Mouse (Mus musculus): ENCODE measurements around the gene Gm15737. TPM values are rescaled to one million over a fixed set of nuclear protein-coding genes. Genes with fewer than 3 reads are reported as not detected.

Gm15737 gene
- 0.13 and 0.50 TPM in 2 replicates for polyA plus RNA-seq (2014; fragmentation: Nextera tagmentation; extraction: Ambion mirVana)

DNA sequence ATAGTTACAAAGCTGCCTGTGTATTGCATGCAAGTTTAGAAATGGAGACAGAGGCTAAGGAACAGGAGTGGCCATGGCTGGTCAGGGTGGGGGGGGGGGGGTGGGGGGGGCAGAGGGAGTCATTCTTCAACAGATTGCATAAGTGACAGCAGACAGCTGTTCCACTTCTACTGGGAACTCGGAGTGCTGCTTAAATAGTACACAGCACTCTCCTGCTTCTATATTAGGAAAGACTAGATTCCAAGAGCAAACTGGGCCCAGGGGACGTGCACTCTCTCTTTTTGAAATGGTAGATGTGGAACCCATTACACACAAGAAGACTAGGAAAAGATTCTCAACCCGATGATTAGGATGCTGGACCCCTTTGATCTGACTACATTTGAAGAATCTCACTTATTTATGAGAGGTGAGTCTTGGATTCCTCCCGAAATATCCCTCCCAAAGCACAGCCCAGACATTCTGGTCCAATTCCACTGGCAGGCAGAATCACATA is at the start of gene Gm15737:
Gene Gm15737, plus strand, starts transcription at position 269 of the 493 bp plus-strand sequence.
- H3K36me3 ChIP-seq (ENCODE audit: control insufficient read depth, insufficient read depth, low read length): peaks cover 7% of the 10 kb centered on the region; the same call in 1 of the 2 replicates
- no peaks in the 10 kb centered on the region for H3K27me3 ChIP-seq (ENCODE audit: control insufficient read depth, insufficient read depth, low read length)
- H3K9me3 ChIP-seq (ENCODE audit: control insufficient read depth, low read depth, low read length): no peaks in the 10 kb centered on the region
- H3K9ac ChIP-seq (replicated peaks; ENCODE audit: low read depth, low read length): no peak within 1 kb of the TSS
- peak within 1 kb of the TSS; percentile 7; the same call in 1 of the 2 replicates for H3K4me2 ChIP-seq (replicated peaks; ENCODE audit: low read depth, low read length)
- ATAC-seq (ENCODE audit: insufficient number of reproducible peaks, insufficient read depth, low FRiP score, low read depth): peak; percentile 83; the same call in 1 of the 2 replicates
- peak within 1 kb of the TSS; percentile 95 for H3K27ac ChIP-seq (ENCODE audit: low read length)
- 25% methylated on average over 4 of the region's 4 CpGs for WGBS
- no peak within 1 kb of the TSS for H3K4me3 ChIP-seq (ENCODE audit: low read depth, low read length)
- H3K4me1 ChIP-seq (ENCODE audit: control insufficient read depth, insufficient read depth, low read length): peaks cover 22% of the 10 kb centered on the region

DNA sequence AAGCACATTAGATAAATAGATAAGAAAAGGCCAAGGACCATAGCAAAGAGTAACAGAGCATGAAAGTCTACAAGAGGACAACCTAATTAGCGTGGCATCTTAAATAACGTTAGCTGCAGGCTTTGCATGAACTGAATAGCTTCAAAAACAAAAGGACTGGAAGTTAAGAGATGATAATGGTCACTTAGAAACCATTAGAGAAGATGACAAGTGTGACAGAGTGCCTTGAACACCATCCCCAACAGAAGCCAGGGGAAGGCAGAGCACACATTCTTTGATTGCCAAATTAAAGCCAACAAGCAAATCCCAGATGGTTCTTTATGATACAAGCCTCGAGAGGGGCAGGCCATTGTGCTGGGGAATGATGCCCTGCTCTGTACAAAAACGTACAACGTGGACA is 47.6 kb upstream of the Gm15737 start:
- no peak overlapping the region for H3K27ac ChIP-seq (ENCODE audit: low read length)
- no peaks in the 10 kb centered on the region for H3K27me3 ChIP-seq (ENCODE audit: control insufficient read depth, insufficient read depth, low read length)
- H3K4me3 ChIP-seq (ENCODE audit: low read depth, low read length): no peak overlapping the region
- ATAC-seq (ENCODE audit: insufficient number of reproducible peaks, insufficient read depth, low FRiP score, low read depth): no peak
- H3K36me3 ChIP-seq (ENCODE audit: control insufficient read depth, insufficient read depth, low read length): peaks cover 5% of the 10 kb centered on the region; the same call in 1 of the 2 replicates
- H3K9me3 ChIP-seq (ENCODE audit: control insufficient read depth, low read depth, low read length): no peaks in the 10 kb centered on the region
- H3K4me2 ChIP-seq (replicated peaks; ENCODE audit: low read depth, low read length): no peak overlapping the region
- no peak overlapping the region for H3K9ac ChIP-seq (replicated peaks; ENCODE audit: low read depth, low read length)
- H3K4me1 ChIP-seq (ENCODE audit: control insufficient read depth, insufficient read depth, low read length): no peaks in the 10 kb centered on the region
- WGBS: 73% methylated on average over 5 of the region's 5 CpGs

GRCm38 (mm10) chr6:92822006-92822405 is 47.2 kb upstream of the Gm15737 start:
- 75% methylated on average over 6 of the region's 6 CpGs for WGBS
- Histone ChIP-seq H3K9ac (replicated peaks; ENCODE audit: low read depth, low read length) (no peak overlapping the region), H3K4me2 (replicated peaks; ENCODE audit: low read depth, low read length) (no peak overlapping the region), H3K4me3 (ENCODE audit: low read depth, low read length) (no peak overlapping the region), H3K27me3 (ENCODE audit: control insufficient read depth, insufficient read depth, low read length) (no peaks in the 10 kb centered on the region), H3K27ac (ENCODE audit: low read length) (no peak overlapping the region), H3K4me1 (ENCODE audit: control insufficient read depth, insufficient read depth, low read length) (no peaks in the 10 kb centered on the region), H3K9me3 (ENCODE audit: control insufficient read depth, low read depth, low read length) (no peaks in the 10 kb centered on the region), H3K36me3 (ENCODE audit: control insufficient read depth, insufficient read depth, low read length) (peaks cover 5% of the 10 kb centered on the region; the same call in 1 of the 2 replicates)
- ATAC-seq (ENCODE audit: insufficient number of reproducible peaks, insufficient read depth, low FRiP score, low read depth): no peak

DNA sequence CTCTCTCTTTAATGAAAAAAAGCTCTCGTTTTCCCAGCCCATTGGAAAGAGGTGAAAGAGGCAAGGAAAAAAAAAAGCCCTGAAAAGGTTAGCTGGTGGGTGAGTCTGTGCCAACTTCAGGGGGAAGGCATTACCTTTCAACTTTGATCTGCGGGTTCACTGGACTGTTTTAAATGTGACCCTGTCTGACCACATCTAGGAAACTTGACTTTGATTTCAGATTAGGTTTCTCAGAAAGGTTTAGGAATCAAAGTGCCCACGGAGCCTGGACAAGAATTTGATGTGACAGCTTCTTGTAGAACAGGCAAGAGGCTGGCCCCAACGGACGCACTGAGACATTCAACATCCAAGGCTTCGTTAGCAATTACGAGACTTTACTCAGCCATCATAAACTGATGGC is 45.2 kb upstream of the Gm15737 start:
- H3K4me3 ChIP-seq (ENCODE audit: low read depth, low read length): no peak overlapping the region
- H3K36me3 ChIP-seq (ENCODE audit: control insufficient read depth, insufficient read depth, low read length): peaks cover 5% of the 10 kb centered on the region; the same call in 1 of the 2 replicates
- H3K4me2 ChIP-seq (replicated peaks; ENCODE audit: low read depth, low read length): no peak overlapping the region
- H3K27ac ChIP-seq (ENCODE audit: low read length): no peak overlapping the region
- ATAC-seq (ENCODE audit: insufficient number of reproducible peaks, insufficient read depth, low FRiP score, low read depth): no peak
- 83% methylated on average over 7 of the region's 7 CpGs for WGBS
- H3K9me3 ChIP-seq (ENCODE audit: control insufficient read depth, low read depth, low read length): no peaks in the 10 kb centered on the region
- no peak overlapping the region for H3K9ac ChIP-seq (replicated peaks; ENCODE audit: low read depth, low read length)
- H3K4me1 ChIP-seq (ENCODE audit: control insufficient read depth, insufficient read depth, low read length): no peaks in the 10 kb centered on the region
- H3K27me3 ChIP-seq (ENCODE audit: control insufficient read depth, insufficient read depth, low read length): no peaks in the 10 kb centered on the region

DNA sequence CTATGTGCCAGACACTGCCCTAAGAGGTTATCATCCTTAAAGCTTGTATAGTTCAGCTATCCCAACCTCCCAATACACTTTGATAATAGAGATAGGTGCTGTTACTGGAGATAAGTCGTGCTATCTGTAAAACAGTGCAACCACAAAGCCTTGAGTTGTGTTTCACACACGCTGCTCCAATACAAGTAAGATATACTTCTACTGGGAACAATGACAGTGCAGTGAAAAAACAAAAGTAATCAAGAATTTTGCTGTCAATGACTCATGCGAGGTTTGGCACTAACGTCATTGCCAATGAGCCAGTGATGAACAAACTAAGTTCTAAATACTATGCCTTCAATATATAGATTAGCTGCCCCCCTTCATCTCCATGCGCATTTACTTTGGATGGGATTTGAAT is 42.6 kb upstream of the Gm15737 start:
- no peaks in the 10 kb centered on the region for H3K9me3 ChIP-seq (ENCODE audit: control insufficient read depth, low read depth, low read length)
- 81% methylated on average over 5 of the region's 5 CpGs for WGBS
- H3K4me3 ChIP-seq (ENCODE audit: low read depth, low read length): no peak overlapping the region
- no peaks in the 10 kb centered on the region for H3K27me3 ChIP-seq (ENCODE audit: control insufficient read depth, insufficient read depth, low read length)
- no peaks in the 10 kb centered on the region for H3K4me1 ChIP-seq (ENCODE audit: control insufficient read depth, insufficient read depth, low read length)
- no peak overlapping the region for H3K9ac ChIP-seq (replicated peaks; ENCODE audit: low read depth, low read length)
- peaks cover 5% of the 10 kb centered on the region; the same call in 1 of the 2 replicates for H3K36me3 ChIP-seq (ENCODE audit: control insufficient read depth, insufficient read depth, low read length)
- no peak overlapping the region for H3K4me2 ChIP-seq (replicated peaks; ENCODE audit: low read depth, low read length)
- no peak for ATAC-seq (ENCODE audit: insufficient number of reproducible peaks, insufficient read depth, low FRiP score, low read depth)
- H3K27ac ChIP-seq (ENCODE audit: low read length): no peak overlapping the region

GRCm38 (mm10) chr6:92827360-92827759 is 41.8 kb upstream of the Gm15737 start:
- no peak for ATAC-seq (ENCODE audit: insufficient number of reproducible peaks, insufficient read depth, low FRiP score, low read depth)
- H3K36me3 ChIP-seq (ENCODE audit: control insufficient read depth, insufficient read depth, low read length): peaks cover 5% of the 10 kb centered on the region; the same call in 1 of the 2 replicates
- H3K9ac ChIP-seq (replicated peaks; ENCODE audit: low read depth, low read length): no peak overlapping the region
- no peak overlapping the region for H3K4me2 ChIP-seq (replicated peaks; ENCODE audit: low read depth, low read length)
- H3K27me3 ChIP-seq (ENCODE audit: control insufficient read depth, insufficient read depth, low read length): no peaks in the 10 kb centered on the region
- H3K4me3 ChIP-seq (ENCODE audit: low read depth, low read length): no peak overlapping the region
- no peak overlapping the region for H3K27ac ChIP-seq (ENCODE audit: low read length)
- 42% methylated on average over 5 of the region's 5 CpGs for WGBS
- H3K4me1 ChIP-seq (ENCODE audit: control insufficient read depth, insufficient read depth, low read length): no peaks in the 10 kb centered on the region
- no peaks in the 10 kb centered on the region for H3K9me3 ChIP-seq (ENCODE audit: control insufficient read depth, low read depth, low read length)

- H3K4me1 ChIP-seq (ENCODE audit: control insufficient read depth, insufficient read depth, low read length): no peaks in the 10 kb centered on the region
- H3K27ac ChIP-seq (ENCODE audit: low read length): no peak overlapping the region
- no peaks in the 10 kb centered on the region for H3K27me3 ChIP-seq (ENCODE audit: control insufficient read depth, insufficient read depth, low read length)
- H3K4me2 ChIP-seq (replicated peaks; ENCODE audit: low read depth, low read length): no peak overlapping the region
- ATAC-seq (ENCODE audit: insufficient number of reproducible peaks, insufficient read depth, low FRiP score, low read depth): no peak
- H3K4me3 ChIP-seq (ENCODE audit: low read depth, low read length): no peak overlapping the region
- no peaks in the 10 kb centered on the region for H3K9me3 ChIP-seq (ENCODE audit: control insufficient read depth, low read depth, low read length)
- whole genome bisulfite sequencing: 90% methylated on average over 2 of the region's 2 CpGs
- no peak overlapping the region for H3K9ac ChIP-seq (replicated peaks; ENCODE audit: low read depth, low read length)
- no peaks in the 10 kb centered on the region for H3K36me3 ChIP-seq (ENCODE audit: control insufficient read depth, insufficient read depth, low read length)
Measured at GRCm38 (mm10) chr6:92829148-92829547, 40.0 kb upstream of the Gm15737 start.

GRCm38 (mm10) chr6:92831106-92831505 is 38.1 kb upstream of the Gm15737 start:
- Histone ChIP-seq H3K36me3 (ENCODE audit: control insufficient read depth, insufficient read depth, low read length) (no peaks in the 10 kb centered on the region), H3K27me3 (ENCODE audit: control insufficient read depth, insufficient read depth, low read length) (no peaks in the 10 kb centered on the region), H3K9me3 (ENCODE audit: control insufficient read depth, low read depth, low read length) (no peaks in the 10 kb centered on the region), H3K27ac (ENCODE audit: low read length) (no peak overlapping the region), H3K4me3 (ENCODE audit: low read depth, low read length) (no peak overlapping the region), H3K9ac (replicated peaks; ENCODE audit: low read depth, low read length) (no peak overlapping the region), H3K4me1 (ENCODE audit: control insufficient read depth, insufficient read depth, low read length) (no peaks in the 10 kb centered on the region), H3K4me2 (replicated peaks; ENCODE audit: low read depth, low read length) (no peak overlapping the region)
- no peak for ATAC-seq (ENCODE audit: insufficient number of reproducible peaks, insufficient read depth, low FRiP score, low read depth)
- 85% methylated on average over 2 of the region's 2 CpGs for WGBS

DNA sequence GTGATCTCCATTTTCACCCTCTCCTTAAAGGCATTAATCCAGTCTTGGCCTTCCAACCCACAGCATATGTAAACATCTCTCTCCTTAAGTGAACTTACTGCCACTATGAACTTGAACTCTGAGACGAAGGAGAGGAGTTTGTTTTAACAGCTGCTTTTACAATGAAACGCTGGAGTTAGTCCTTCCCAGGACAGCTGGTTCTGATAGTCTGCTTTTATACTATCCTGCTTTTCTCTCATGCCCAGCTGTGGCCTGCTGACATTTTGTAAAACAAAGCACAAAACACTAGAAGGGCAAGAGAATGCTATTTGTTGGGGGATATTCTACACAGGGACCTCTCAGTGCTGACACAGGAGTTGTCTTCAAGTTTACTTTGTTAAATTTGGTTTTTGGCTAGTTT is 27.2 kb upstream of the Gm15737 start:
- WGBS: 19% methylated on average over 2 of the region's 2 CpGs
- no peaks in the 10 kb centered on the region for H3K36me3 ChIP-seq (ENCODE audit: control insufficient read depth, insufficient read depth, low read length)
- no peak overlapping the region for H3K4me2 ChIP-seq (replicated peaks; ENCODE audit: low read depth, low read length)
- no peak for ATAC-seq (ENCODE audit: insufficient number of reproducible peaks, insufficient read depth, low FRiP score, low read depth)
- no peaks in the 10 kb centered on the region for H3K9me3 ChIP-seq (ENCODE audit: control insufficient read depth, low read depth, low read length)
- H3K4me3 ChIP-seq (ENCODE audit: low read depth, low read length): no peak overlapping the region
- H3K4me1 ChIP-seq (ENCODE audit: control insufficient read depth, insufficient read depth, low read length): peaks cover 3% of the 10 kb centered on the region; the same call in 1 of the 2 replicates
- H3K27ac ChIP-seq (ENCODE audit: low read length): no peak overlapping the region
- H3K27me3 ChIP-seq (ENCODE audit: control insufficient read depth, insufficient read depth, low read length): no peaks in the 10 kb centered on the region
- H3K9ac ChIP-seq (replicated peaks; ENCODE audit: low read depth, low read length): no peak overlapping the region
